Mouse (Mus musculus) midbrain, embryonic 11.5 days (tissue): ENCODE results near the gene Spp1. TPM values are rescaled to one million over a fixed set of nuclear protein-coding genes. Genes with fewer than 3 reads are reported as not detected.
A peak's percentile ranks its signal among the peaks of the same experiment; 100 is the strongest.

Experiments
- ATAC-seq: fragments of 200-750 bp; cut with Nextera tagmentation; 2 replicates; pipeline ENCODE4 v1.8.0; 2017; ENCODE audit warnings: moderate TSS enrichment, moderate library complexity; ENCODE audit not compliant: low FRiP score
- DNase-seq: peaks from one replicate; pipeline ENCODE4 v3.0.0; 2015; ENCODE audit warnings: low spot score; ENCODE audit errors: missing footprints
- H3K27ac ChIP-seq: fragments of 300-500 bp; sonication (generic); 2 replicates; pipeline ENCODE4 v1.5.1; 2014; ENCODE audit warnings: low read depth, low read length
- H3K27me3 ChIP-seq: fragments of 300-500 bp; sonication (generic); 2 replicates; pipeline ENCODE4 v1.6.1; 2014; ENCODE audit warnings: mild to moderate bottlenecking, low read length, moderate library complexity, mixed read lengths; ENCODE audit not compliant: control insufficient read depth, insufficient read depth
- H3K36me3 ChIP-seq: fragments of 300-500 bp; sonication (generic); 2 replicates; pipeline ENCODE4 v1.6.1; 2014; ENCODE audit warnings: mild to moderate bottlenecking, low read length, moderate library complexity, mixed read lengths; ENCODE audit not compliant: control insufficient read depth, insufficient read depth
- H3K4me1 ChIP-seq: fragments of 300-500 bp; sonication (generic); 2 replicates; pipeline ENCODE4 v1.6.1; 2014; ENCODE audit warnings: low read length; ENCODE audit not compliant: control insufficient read depth, insufficient read depth
- H3K4me2 ChIP-seq: fragments of 300-500 bp; sonication (generic); 2 replicates; pipeline ENCODE4 v1.6.1; 2014; ENCODE audit warnings: mild to moderate bottlenecking, moderate library complexity
- H3K4me3 ChIP-seq: fragments of 300-500 bp; sonication (generic); 2 replicates; pipeline ENCODE4 v1.5.1; 2014; ENCODE audit warnings: low read depth, low read length
- H3K9ac ChIP-seq: fragments of 300-500 bp; sonication (generic); 2 replicates; pipeline ENCODE4 v1.6.1; 2014; ENCODE audit warnings: low read length
- H3K9me3 ChIP-seq: fragments of 300-500 bp; sonication (generic); 2 replicates; pipeline ENCODE4 v1.6.1; 2016; ENCODE audit warnings: low read length; ENCODE audit not compliant: control insufficient read depth
- WGBS: fragments of 180-500 bp; shearing (Covaris S2); extraction: QIAGEN DNeasy Blood & Tissue Kit; methylation state at CpG from one replicate; pipeline ENCODE4 v1.1.7; 2014; 5-methylcytosine and 5-hydroxymethylcytosine counted together
- polyA plus RNA-seq: library from polyadenylated mRNA; unstranded; fragments of >200 nt; fragmentation: Nextera tagmentation; extraction: Ambion mirVana; gene quantifications from 2 replicates; pipeline ENCODE4 v1.2.1, GENCODE M21; 2014

Spp1 gene
- polyA plus RNA-seq, 1 experiment from 2014 or later = 6.8 TPM

DNA sequence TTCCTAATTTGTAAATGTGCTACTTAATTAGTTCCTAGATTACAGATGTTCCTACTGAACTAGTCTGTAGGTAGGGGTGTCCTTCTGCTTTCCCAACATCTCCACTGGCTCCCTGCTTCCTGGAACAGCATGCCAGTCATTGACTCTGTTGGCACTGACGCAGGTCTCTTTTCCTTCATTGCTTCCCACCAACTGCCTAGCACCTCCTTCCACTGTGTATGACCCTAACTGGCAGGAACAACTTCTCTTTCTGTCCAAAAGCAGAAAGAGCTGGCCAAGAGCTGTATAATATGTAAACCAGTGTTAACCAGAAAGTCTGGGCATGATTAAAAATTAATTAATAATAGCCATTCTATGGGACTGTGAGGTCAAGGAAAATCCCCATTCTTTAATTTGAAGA is 17.2 kb upstream of the Spp1 start:
- DNase-seq (no peak), ATAC-seq (no peak)
- no peaks in the 10 kb centered on the region for H3K27me3 ChIP-seq
- no peak overlapping the region for H3K4me2 ChIP-seq
- no peaks in the 10 kb centered on the region for H3K4me1 ChIP-seq
- no peak overlapping the region for H3K4me3 ChIP-seq
- H3K9me3 ChIP-seq = no peaks in the 10 kb centered on the region
- 94% methylated on average over 1 of the region's 1 CpGs for WGBS
- H3K27ac ChIP-seq = no peak overlapping the region
- no peak overlapping the region for H3K9ac ChIP-seq
- H3K36me3 ChIP-seq = no peaks in the 10 kb centered on the region

GRCm38 (mm10) chr5:104422039-104422438 is 12.9 kb upstream of the Spp1 start:
- no peaks in the 10 kb centered on the region for H3K36me3 ChIP-seq
- no peaks in the 10 kb centered on the region for H3K27me3 ChIP-seq
- H3K4me1 ChIP-seq = no peaks in the 10 kb centered on the region
- WGBS = 68% methylated on average over 2 of the region's 2 CpGs
- peak; percentile 69 for DNase-seq
- no peak overlapping the region for H3K27ac ChIP-seq
- H3K9me3 ChIP-seq = no peaks in the 10 kb centered on the region
- no peak for ATAC-seq
- no peak overlapping the region for H3K9ac ChIP-seq
- H3K4me2 ChIP-seq = no peak overlapping the region
- no peak overlapping the region for H3K4me3 ChIP-seq

- H3K4me1 ChIP-seq = no peaks in the 10 kb centered on the region
- no peaks in the 10 kb centered on the region for H3K27me3 ChIP-seq
- 87% methylated on average over 3 of the region's 3 CpGs for WGBS
- H3K9me3 ChIP-seq = no peaks in the 10 kb centered on the region
- H3K9ac ChIP-seq = no peak overlapping the region
- no peaks in the 10 kb centered on the region for H3K36me3 ChIP-seq
- H3K4me2 ChIP-seq = no peak overlapping the region
- no peak for ATAC-seq
- H3K27ac ChIP-seq = no peak overlapping the region
- no peak overlapping the region for H3K4me3 ChIP-seq
- DNase-seq = no peak
Measured at GRCm38 (mm10) chr5:104423861-104424260, 11.1 kb upstream of the Spp1 start.

GRCm38 (mm10) chr5:104425949-104426348 is 9.0 kb upstream of the Spp1 start:
- Histone ChIP-seq H3K4me3 (no peak overlapping the region), H3K4me2 (no peak overlapping the region), H3K27ac (no peak overlapping the region), H3K9me3 (no peaks in the 10 kb centered on the region), H3K27me3 (no peaks in the 10 kb centered on the region), H3K4me1 (no peaks in the 10 kb centered on the region), H3K9ac (no peak overlapping the region), H3K36me3 (no peaks in the 10 kb centered on the region)
- ATAC-seq (no peak), DNase-seq (peak; percentile 57)
- WGBS = 86% methylated on average over 8 of the region's 8 CpGs

DNA sequence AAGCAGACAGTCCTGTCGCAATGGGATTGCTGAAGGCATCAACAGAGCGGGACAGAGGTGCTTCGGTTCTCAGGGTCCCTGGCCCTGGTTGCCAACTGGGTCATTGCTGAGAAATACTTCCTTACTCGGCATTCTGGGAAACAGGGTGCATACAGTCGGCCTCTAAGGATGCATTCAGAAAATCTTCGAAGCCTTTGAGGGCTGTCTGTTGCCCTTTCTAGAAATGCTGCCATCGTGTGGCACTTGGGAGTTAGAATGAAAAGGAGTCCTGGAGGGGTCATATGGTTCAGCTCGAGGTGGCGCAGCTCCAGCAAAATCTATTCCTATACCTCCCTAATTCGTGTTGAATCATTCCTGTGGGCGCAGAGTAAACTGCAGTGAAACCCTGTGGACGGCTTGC is 2.0 kb upstream of the Spp1 start:
- WGBS = 45% methylated on average over 12 of the region's 12 CpGs
- Histone ChIP-seq H3K4me3 (no peak overlapping the region), H3K27ac (no peak overlapping the region), H3K4me2 (no peak overlapping the region), H3K9me3 (no peaks in the 10 kb centered on the region), H3K9ac (no peak overlapping the region), H3K36me3 (no peaks in the 10 kb centered on the region), H3K27me3 (no peaks in the 10 kb centered on the region), H3K4me1 (no peaks in the 10 kb centered on the region)
- ATAC-seq (no peak), DNase-seq (peak; percentile 87)

DNA sequence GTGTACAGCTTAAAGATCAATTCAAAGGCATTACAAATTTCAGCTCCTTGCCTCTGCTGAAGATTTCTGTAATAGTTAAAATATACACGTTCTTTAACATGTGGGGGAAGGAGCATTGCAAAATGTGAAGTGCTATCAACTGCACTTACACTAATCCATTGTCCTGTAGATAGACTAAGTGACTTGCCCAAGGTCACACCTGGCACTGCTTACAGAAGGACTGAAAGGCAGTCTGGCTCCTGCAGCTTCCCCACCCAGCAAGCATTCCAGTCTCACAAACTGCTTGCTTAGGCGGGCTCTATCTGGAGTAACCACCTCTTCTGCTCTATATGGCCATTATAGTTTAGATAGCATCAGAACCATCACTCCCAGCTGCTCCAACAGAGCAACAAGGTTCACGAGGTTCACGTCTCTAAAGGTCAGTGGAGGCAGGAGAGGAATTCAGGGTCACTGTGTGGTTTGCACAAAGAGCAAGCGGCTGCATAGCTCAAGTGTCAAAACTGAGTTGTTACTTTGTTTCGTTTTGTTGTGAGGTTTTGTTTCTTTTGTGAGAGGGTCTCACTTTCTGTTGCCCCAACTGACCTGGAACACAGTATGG is 851 bp upstream of the Spp1 start:
- no peak for ATAC-seq
- no peak overlapping the region for H3K9ac ChIP-seq
- no peaks in the 10 kb centered on the region for H3K9me3 ChIP-seq
- no peaks in the 10 kb centered on the region for H3K4me1 ChIP-seq
- no peaks in the 10 kb centered on the region for H3K36me3 ChIP-seq
- no peak overlapping the region for H3K4me2 ChIP-seq
- no peak overlapping the region for H3K4me3 ChIP-seq
- H3K27ac ChIP-seq = no peak overlapping the region
- no peaks in the 10 kb centered on the region for H3K27me3 ChIP-seq
- 62% methylated on average over 6 of the region's 6 CpGs for WGBS
- peak; percentile 44 for DNase-seq

- 89% methylated on average over 7 of the region's 7 CpGs for WGBS
- no peak for ATAC-seq
Measured at GRCm38 (mm10) chr5:104436406-104437076, 1.6 kb downstream of the Spp1 start.

DNA sequence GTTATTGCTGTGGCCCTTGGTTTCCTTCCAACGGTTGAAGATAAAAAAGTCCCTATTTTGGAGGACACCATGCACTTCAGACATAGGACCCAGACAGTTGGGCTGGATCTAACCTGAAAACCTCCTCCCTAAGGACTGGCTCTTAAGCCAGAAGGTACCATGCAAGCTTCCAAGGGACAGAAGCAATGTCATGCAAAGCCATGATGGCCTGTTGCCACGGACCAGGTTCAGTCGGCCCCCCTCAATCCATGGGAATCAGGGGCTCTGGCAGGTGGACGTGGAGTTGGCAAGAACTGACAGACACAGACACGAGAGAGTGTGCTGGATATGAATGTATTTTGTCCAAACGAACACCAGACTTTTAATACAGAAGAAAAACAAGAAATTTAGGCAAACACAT is 7.5 kb downstream of the Spp1 start:
- H3K36me3 ChIP-seq = no peaks in the 10 kb centered on the region
- no peak overlapping the region for H3K4me2 ChIP-seq
- H3K4me3 ChIP-seq = no peak overlapping the region
- H3K9me3 ChIP-seq = no peaks in the 10 kb centered on the region
- no peaks in the 10 kb centered on the region for H3K27me3 ChIP-seq
- 69% methylated on average over 6 of the region's 6 CpGs for WGBS
- H3K9ac ChIP-seq = no peak overlapping the region
- H3K4me1 ChIP-seq = no peaks in the 10 kb centered on the region
- no peak overlapping the region for H3K27ac ChIP-seq
- no peak for DNase-seq
- no peak for ATAC-seq

More at GRCm38 (mm10) chr5:104436406-104437076, 1.6 kb downstream of the Spp1 start:
- Histone ChIP-seq H3K9me3 (no peaks in the 10 kb centered on the region), H3K4me2 (no peak overlapping the region), H3K27me3 (no peaks in the 10 kb centered on the region), H3K27ac (no peak overlapping the region), H3K9ac (no peak overlapping the region), H3K36me3 (no peaks in the 10 kb centered on the region), H3K4me3 (no peak overlapping the region), H3K4me1 (no peaks in the 10 kb centered on the region)
- DNase-seq = peak; percentile 21

DNA sequence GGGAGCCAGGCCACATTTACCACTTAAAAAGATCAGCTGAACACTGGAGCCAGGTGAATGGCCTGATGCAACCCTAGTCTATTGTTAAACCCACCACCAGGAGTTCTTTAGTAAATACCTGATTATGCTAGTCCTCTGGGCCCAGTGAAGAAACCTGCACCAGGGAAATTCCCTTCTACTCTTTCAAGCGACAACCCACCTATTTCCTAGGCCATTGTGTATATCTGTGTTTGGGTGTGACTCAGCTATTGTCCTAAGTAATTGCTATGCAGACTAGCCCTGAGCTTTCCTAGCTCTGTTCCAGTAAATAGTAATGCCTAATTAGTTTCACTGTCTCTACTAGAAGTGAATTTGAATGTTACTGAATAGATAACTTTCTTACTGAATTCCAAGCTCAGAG is 7.9 kb downstream of the Spp1 start:
- Histone ChIP-seq H3K4me3 (no peak overlapping the region), H3K4me1 (no peaks in the 10 kb centered on the region), H3K9me3 (no peaks in the 10 kb centered on the region), H3K27me3 (no peaks in the 10 kb centered on the region), H3K27ac (no peak overlapping the region), H3K9ac (no peak overlapping the region), H3K36me3 (no peaks in the 10 kb centered on the region), H3K4me2 (no peak overlapping the region)
- 64% methylated on average over 1 of the region's 1 CpGs for WGBS
- ATAC-seq (no peak), DNase-seq (peak; percentile 35)
